Mouse (Mus musculus) CD8-positive naive resting alpha-beta T cell, adult 57 days (primary cell): ENCODE results near the gene Olfr1228. TPM values are rescaled to one million over a fixed set of nuclear protein-coding genes. Genes with fewer than 3 reads are reported as not detected.

Experiments
- total RNA-seq: library from RNA; stranded (reverse); gene quantifications from one replicate; pipeline ENCODE4 v1.2.4, GENCODE M21; 2023

Gene Olfr1228
- not detected for total RNA-seq

GRCm38 (mm10) chr2:89253962-89254361 lies at the start of gene Olfr1228:
Olfr1228 (minus strand) TSS chr2:89254062.

GRCm38 (mm10) chr2:89297168-89297567 lies 43.3 kb upstream of the Olfr1228 start, which contains the start of gene Olfr1230:
Olfr1230 (minus strand) TSS chr2:89297268.

DNA sequence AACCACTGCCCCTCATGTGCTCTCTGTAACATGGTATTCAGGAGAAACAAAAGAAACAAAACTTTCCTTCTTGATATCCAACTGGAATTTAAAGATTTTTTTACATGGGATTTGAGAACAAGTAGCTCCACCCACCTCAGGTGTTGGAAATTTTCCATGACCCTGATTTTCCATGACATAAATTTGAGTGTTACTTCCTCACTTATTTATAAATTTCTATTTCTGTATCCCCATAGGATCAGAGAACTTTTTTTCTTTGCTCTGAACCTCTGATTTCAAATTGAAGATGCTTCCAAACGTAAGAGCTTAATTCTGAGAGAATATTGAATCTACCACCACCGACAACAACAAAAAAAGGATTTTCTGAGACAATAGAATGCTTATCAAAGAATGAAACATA lies 34.1 kb upstream of the Olfr1228 start, which contains the start of gene Olfr1229:
Gene Olfr1229 (minus strand): TSS at position 101 of the 400 bp plus-strand sequence.

DNA sequence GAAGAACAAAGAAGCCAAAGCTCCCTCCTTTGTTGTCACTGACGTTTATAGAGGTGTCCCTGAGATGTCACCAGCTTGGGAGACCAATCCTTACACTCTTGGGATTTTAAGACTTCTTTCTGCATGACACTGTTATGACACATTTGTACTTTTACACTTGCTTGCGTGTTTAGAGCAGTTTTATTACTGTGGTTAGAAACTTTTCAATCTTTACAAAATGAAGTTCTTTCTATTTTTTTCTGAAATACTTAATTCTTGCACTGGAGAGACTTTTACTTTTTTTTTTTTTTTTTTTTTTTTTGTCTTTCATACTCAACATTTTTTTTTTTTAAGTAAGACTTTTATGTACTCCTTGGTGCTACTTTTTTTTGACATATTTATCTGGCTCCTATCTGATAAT lies 53.9 kb downstream of the Olfr1228 start, which contains the start of gene Olfr1226:
Gene Olfr1226 (minus strand): TSS at position 101 of the 400 bp plus-strand sequence.

Other genes starting within 250 kb of the Olfr1228 start
- not detected for gene Olfr1215, start 247.1 kb downstream of the Olfr1228 start, total RNA-seq
- not detected for gene Olfr1216, start 235.7 kb downstream of the Olfr1228 start, total RNA-seq
- gene Olfr1217, start 222.0 kb downstream of the Olfr1228 start, total RNA-seq = not detected
- not detected for gene Olfr1218, start 192.9 kb downstream of the Olfr1228 start, total RNA-seq
- not detected for gene Olfr1219, start 170.5 kb downstream of the Olfr1228 start, total RNA-seq
- not detected for gene Olfr1220, start 147.2 kb downstream of the Olfr1228 start, total RNA-seq
- gene Olfr1221, start 136.8 kb downstream of the Olfr1228 start, total RNA-seq = not detected
- not detected for gene Olfr1222, start 121.0 kb downstream of the Olfr1228 start, total RNA-seq
- gene Olfr1223, start 102.5 kb downstream of the Olfr1228 start, total RNA-seq = not detected
- gene Olfr1224-ps1, start 90.0 kb downstream of the Olfr1228 start, total RNA-seq = not detected
- gene Olfr1225, start 79.4 kb downstream of the Olfr1228 start, total RNA-seq = not detected
- not detected for gene Olfr1226, start 54.0 kb downstream of the Olfr1228 start, total RNA-seq
- not detected for gene Olfr1229, start 34.0 kb upstream of the Olfr1228 start, total RNA-seq
- gene Olfr1230, start 43.2 kb upstream of the Olfr1228 start, total RNA-seq = not detected
- not detected for gene Olfr1231, start 53.0 kb upstream of the Olfr1228 start, total RNA-seq
- gene Olfr1232, start 75.6 kb upstream of the Olfr1228 start, total RNA-seq = not detected
- not detected for gene Olfr1233, start 88.3 kb upstream of the Olfr1228 start, total RNA-seq
- gene Olfr1234, start 110.8 kb upstream of the Olfr1228 start, total RNA-seq = not detected
- gene Olfr1238, start 155.6 kb upstream of the Olfr1228 start, total RNA-seq = not detected
- not detected for gene Olfr1239, start 166.3 kb upstream of the Olfr1228 start, total RNA-seq
- not detected for gene Olfr1240, start 188.9 kb upstream of the Olfr1228 start, total RNA-seq
- gene Olfr1241, start 233.1 kb upstream of the Olfr1228 start, total RNA-seq = not detected
- not detected for gene Olfr1242, start 244.3 kb upstream of the Olfr1228 start, total RNA-seq